Mouse (Mus musculus) thymus, postnatal 10 days (tissue): ENCODE results near the gene Chrnb2.

Experiments used
- DNase-seq, 2 experiments: peaks; one replicate each; pipeline ENCODE4 v3.0.0; 2021; ENCODE audit warnings: low spot score in 2 of 2

Gene Chrnb2

DNA sequence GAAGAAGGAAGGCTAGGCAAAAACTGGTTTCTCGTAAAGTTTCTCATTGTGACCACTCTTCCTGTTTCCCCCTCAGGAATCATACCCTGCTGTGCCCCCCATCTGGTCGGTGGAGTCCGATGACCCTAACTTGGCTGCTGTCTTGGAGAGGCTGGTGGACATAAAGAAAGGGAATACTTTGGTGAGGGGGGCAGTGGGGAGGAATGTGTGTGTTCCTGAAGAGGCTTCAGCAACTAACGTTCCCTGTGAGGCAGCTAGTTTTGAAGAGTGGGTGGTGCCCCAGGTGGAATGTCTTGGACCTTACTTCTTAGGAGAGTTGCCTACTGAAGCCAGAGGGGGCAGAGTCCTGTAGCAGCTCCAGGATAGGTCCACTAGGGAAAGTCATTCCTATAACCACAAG, 11.6 kb upstream of the Chrnb2 start:
- no peak for DNase-seq

DNA sequence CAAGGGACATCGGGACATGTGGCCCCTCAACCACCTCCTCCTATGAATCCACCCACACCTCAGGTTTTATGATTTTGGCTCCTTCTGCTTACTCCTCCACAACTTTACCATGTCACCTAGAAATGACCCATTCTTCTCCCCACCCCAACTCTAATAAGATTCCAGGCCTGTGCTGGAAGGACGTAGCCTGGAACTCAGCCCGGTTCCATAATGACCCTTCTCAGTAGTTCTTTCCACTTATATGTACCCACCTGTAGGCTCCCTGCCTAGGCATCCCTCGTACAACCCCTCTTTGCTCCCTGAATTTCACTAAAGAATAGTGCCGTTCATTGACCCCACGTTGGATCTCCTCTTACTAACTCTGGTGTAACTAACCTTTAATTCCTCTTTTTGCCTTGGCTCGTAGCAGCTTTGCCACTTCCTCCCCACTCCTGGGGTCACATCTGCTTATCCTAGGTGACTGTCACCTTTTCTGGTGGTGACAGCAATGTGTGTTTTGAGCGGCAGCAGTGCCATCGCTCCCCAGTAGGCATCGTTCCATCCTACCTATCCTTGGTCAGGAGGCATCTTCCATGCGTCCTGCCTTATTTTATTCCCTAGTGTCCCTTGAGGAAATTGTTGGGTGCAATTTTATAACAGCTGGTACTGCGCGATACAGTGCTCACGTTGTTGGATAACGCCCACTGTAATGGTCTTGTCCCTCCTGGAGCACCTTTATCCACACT, 10.0 kb upstream of the Chrnb2 start:
- DNase-seq = no peak

DNA sequence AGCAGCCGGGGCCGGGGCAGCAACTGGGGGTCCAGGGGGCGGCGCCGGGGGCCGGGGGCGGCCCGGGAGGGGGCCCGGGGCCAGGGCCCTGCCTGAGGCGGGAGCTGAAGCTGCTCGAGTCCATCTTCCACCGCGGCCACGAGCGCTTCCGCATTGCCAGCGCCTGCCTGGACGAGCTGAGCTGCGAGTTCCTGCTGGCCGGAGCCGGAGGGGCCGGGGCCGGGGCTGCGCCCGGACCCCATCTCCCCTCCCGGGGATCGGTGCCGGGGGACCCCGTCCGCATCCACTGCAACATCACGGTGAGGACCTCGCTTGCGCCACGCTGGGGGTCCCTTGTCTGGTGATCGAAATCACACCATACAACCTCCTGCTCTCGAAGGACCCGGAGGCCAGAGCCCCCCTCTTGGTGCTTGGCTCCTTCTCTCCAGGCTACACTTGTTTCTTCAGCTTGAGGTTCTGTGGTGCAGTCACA, 9.3 kb upstream of the Chrnb2 start:
- peak; percentile 36 to 48 for DNase-seq

DNA sequence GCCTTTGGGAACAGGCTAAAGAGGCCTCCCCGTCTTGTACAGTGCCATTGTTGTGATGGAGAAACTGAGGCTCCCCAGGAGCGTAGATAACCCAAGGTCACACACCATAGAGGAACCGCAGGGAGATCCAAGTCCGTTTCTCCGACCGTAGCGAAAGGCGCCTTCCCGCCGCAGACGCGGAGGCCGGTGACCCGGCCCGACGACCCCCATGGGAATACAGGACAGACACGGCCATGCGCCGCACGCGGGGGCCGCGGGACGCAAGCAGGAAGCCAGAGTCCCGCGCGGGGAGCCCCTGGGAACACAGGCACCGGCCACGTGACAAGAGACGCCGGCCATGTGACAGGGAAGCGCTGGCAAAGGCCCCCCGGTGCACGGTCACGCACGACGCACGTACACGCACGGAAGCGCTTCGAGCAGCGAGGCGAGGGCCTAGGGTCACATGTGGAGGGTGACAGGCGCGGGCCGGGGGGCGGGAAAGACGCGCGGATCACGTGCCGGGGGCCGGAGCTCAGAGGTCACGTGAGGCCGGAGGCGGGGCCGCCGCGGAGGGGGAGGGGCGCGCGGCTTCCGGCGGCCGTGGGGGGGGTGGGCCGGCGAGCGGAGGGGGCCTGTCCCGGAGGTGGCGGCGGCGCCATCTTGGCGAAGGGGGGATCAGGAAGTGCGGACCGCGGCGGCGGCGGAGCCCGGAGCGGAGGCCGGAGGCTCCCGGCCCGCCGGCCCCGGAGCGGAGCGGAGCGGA, 8.7 kb upstream of the Chrnb2 start, which contains the start of gene Ube2q1:
Gene Ube2q1 (plus strand): TSS at position 649 of the 742 bp plus-strand sequence.
- peak; percentile 96 for DNase-seq

DNA sequence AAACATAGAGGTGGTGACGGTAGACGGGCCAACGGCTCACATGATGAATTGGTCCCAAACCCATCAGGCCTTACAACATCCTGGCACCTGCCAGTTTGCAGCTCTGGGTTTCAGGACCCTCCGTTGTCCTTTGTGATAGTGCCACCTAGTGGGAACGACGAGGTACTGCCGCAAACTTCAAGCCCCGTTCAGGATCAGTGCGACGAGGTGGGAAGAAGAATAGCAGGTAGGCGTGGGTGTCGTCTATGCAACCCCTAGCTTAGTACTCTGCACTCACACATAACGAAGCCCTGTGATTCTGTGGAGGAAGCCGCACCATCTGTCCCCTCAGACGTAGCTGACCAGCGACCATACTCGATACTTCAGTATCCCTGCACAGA, 8.1 kb upstream of the Chrnb2 start:
- peak; percentile 86 to 88 for DNase-seq

DNA sequence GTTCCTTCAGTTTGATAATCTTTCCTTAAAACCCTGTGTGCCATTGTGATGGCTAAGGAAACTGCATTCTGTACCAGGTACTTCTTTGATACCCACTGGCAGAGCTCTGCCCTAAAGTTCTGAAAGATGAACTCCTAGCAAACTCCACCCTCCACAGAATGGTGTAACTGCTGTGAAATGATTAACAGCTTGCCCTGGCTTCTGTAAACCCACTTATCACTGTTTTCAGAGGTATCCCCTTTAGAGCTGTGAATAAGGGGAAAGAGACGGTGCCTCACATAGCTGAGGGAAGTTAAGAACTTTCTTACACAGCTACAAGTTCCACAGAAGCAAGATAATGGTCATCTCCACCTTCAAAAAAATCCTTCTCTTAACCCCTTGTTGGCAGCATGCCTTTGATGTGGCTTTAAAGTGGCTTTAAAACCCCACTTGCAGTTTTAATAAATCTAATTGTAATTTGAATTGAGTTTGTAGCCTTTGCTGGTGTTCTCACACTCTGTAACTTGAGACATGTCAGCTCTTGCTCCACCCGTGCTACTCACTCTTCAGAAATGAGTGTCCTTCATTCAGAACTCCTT, 6.1 kb upstream of the Chrnb2 start:
- DNase-seq = no peak

DNA sequence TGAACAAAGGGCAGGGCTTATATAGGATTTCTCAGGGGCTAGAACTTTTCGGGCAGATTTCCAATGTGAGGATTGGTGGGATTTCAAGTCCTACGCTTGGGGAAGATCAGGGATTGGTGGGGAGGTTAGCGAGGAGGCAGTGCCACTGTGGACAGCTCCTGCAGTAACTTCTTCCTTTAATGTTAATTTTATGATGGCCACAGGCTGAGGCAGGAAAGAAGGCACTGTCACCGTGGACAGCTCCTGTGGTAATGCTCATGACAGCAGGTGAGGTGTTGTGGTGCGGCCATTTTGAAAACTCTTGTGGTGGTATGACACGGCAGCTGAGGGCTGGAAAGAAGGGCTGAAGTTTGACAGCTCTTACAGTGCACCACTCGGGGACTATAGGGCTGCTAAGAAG, 5.2 kb upstream of the Chrnb2 start:
- no peak for DNase-seq

DNA sequence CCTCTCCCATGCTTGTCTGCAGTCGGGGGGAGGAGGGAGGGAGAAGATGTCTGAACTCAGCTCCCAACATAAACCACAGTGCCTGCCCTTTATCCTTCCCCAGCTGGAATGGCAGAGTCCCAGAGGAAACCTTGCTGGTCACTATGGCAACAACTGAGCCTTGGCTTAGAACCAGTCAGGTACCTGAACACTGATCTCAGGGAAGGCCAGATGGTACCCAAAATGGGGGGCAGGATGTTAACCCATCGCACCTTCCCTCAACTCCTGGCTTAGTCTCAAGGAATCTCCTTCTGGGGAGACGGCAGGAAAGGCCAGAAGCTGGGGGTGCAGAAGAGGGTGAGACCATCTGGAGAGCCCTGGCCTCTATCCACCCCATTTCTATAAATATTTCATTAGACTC, 4.6 kb downstream of the Chrnb2 start:
- DNase-seq = no peak

DNA sequence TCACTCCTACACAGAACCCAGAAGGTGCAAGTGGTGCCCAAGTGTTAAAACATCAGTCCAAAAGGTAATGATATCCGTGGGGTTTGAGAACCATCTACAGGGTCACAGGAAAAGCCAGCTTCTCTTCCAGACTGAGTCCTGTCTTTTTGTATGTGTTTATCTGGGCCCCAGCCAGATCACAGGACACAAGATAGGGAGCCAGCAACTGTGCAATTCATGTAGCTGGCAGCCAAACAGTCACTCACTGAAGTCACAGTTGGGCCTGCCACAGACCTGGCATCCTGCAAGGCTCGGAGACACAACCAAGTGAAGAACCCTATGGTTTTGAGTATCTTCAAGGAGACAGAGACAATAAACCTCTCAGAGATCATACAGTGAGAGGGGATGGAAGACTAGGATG, 6.6 kb downstream of the Chrnb2 start:
- no peak for DNase-seq

DNA sequence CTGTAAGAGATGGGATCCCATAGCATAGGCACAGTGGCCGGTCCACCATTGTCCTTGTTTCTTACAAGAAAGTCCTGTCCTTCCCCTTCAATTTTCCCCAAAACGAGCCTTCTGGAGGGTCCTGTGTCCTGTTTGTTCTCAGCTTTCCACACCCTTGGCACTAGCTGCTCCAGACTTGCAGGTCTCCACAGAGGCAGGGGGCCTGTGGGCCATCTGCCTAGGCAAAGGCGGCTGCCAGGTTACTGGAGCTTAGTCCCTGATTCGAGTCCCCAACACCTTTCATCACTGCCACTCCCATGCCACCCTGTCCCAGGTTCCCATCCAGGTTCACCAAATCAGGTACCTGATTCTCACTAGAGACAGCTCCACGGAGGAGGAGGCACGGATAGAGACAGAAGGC, 9.1 kb downstream of the Chrnb2 start:
- DNase-seq = no peak

DNA sequence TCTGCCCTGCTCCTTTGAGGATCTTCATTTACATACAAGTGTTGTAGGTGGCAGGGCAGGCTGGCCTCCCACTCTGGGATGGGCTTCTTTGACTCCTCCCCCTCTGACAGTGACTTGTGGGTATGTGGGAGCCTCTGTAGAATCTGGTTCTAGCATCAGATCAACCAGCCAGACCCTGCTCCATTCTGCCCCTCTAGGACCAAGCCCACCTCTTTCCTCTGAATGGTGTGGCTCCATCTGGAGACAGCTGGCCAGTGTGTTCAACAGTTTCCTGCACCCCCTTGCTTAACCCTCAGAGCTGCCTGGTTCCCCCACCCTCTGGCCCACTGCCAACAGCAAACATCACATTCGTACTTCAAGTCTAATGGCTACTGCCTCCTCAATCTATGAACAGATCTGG, 12.1 kb downstream of the Chrnb2 start:
- no peak for DNase-seq

DNA sequence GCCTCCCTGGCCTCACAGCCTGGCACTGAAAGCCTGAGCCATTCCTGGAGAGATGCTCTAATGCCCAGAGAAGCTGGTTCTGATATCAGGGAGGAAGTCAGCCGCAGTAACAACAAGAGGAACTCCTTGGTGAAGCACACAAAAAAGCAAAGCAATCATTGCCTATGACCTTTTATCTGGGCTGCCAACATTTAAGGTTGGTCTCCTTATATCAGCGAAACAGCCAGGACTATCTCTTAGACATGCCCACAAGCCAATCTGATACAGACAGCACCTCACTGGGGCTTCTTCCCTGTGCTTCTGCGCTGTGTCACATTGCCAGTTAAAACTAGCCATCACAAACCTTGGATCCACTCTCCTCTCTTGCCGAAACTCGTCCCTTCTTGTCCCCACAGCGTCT, 25.9 kb downstream of the Chrnb2 start:
- no peak for DNase-seq

DNA sequence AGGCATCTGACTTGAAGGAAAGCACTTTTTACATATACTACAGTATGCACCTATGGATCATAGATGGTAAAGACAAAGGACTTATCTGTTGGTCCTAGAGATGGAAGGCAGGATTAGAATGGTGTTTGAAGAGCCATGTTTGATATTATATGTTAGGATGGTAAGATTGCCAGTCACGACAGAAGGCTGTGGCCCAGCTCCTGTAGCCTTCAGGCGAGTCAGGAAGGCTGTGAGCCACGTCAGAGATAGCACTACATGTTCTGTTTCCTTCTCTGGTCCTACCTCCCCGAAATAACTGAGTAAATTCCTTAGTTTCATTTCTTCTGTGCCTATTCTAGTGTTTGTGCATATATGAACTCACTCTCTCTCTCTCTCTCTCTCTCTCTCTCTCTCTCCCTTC, 32.3 kb downstream of the Chrnb2 start:
- DNase-seq = no peak

DNA sequence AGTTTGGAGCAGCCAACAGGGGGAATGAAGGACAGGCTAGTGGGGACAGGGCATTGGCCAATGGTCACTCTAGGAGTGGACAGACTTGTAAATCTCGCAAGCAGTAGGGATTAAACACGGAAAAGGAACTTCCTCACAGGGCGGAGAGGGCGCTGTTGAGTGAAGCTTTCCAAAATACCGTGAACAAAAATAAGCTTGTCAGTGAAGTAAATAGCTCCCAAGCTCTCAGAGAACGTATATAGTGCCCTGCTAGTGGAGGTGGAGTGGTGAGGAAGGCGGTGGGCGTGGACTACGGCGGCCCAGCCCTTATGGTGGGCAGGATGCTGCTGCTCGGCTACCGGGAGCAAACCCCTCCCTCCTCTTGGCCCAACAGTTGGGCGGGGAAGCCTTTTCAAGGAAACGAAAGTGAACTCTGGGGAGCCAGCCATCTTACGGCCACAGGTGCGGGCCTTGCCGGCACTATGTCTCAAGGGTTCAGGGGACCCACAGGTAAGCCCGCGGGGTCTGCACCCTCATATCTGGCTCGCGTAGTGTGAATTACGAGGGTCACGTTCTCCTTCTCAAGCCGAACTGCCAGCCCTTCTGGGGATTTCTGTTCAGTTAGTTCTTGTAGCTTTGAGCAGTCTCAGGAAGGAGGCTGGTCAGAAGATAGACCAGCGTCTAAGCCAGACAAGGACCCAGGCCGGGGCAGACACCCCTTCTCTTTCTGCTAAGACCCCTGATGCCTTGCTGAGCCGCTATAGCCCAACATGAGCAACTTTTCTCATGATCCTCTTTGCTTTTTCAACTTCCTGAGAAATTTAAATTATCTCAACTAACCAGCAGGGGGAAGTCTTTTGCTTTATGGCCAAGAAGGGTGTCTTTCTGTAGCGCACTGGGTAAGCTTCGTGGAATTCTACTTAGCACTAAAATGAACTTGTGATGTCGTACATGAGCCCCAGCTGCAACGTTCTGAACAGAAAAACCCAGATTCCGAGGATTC, 33.8 kb downstream of the Chrnb2 start:
- DNase-seq = peak; percentile 87 to 90

DNA sequence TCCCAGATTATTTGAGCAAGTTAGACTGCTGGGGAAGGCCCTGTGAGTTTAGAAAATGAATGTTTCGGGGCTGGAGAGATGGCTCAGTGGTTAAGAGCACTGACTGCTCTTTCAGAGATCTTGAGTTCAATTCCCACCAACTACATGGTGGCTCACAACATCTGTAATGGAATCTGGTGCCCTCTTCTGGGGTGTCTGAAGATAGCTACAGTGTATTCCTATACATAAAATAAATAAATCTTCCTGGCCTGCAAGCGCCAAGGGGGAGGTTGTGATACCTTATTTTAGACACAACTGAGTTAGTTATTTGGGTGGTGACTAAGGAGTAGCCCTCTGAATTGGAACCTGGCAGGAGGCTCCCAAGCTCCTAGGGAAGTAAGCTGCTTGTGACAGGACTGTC, 35.6 kb downstream of the Chrnb2 start:
- no peak for DNase-seq

DNA sequence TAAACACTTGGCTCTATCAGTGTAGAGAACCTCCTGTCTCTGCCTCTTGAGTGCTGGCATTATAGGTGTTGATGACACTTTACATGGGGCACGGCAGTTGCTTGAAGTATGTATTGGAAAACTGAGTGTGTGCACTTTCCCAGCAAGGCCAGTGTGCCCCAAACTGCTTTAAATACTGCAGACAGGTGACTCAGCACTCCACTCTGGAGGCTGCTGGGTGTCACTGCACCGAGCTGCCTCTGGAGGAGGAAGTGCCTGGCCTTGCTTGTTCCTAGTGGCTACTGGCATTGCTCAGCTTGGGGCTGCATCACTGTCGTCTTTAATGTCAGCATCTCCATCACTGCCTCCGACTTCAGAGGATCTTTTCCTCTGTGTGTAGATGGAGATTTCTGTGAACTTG, 37.4 kb downstream of the Chrnb2 start:
- DNase-seq = peak; percentile 37 to 61

DNA sequence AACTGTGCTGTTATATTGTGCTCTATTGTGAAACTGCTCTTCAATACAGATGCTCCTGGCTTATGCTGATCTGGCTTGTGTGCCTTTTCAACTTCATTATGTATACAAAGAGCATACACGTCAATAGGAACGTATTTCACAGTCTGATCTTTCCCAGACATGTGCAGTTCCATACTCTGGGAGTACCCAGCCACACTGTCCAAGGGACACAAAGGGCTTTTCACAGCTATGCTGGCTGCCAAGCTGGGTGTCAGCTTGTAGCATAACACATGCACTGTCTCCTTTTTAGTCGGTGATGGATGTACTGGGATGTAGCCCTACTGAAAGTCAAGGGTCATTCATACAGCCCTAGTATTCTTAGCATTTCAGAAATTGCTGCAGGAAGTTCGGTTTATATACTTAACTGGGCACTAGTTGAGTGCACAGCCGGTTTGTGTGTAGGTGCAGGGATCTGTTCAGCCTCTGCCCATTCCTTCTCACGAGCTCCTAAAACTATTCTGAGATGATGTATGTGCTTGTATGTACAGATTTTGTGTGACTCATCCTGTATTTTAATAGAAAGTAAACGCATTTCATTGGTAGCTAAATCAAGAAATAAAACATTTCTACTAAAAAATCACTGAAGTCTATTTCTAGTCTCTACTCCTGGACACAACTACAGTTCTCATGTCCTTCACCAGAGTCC, 40.9 kb downstream of the Chrnb2 start:
- DNase-seq = no peak

DNA sequence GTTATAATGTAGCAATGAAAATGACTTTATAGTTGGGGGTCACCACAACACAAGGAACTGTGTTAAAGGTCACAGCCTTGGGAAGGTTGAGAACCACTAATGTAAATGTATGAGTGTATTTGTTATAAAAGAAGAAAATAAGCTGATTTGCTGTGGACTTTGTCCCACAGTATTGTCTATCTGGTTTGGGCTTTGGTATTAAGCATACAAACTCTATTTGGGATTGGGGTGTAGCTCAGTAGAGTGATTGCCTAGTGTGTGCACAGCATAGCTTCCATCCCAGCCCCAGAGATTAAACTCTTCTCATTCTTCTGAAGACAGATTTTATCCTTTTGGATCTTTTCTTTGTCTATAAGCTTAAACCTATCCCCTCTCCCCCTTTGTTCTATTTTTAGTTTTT, 42.4 kb downstream of the Chrnb2 start:
- DNase-seq = no peak

DNA sequence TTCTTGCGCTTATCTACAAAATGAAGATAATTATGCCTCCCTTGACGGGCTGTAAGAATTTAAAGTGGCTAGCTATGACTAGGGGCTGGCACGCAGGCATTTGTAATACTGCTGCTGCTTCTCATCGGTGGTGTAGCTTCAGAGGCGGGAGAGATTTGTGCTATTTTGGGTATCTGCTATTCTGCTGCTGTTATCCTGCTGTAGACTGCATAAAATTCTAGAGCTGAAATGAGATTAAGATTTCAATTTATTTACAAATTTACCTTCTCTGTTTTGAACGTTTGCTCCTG, 48.5 kb downstream of the Chrnb2 start:
- no peak for DNase-seq

DNA sequence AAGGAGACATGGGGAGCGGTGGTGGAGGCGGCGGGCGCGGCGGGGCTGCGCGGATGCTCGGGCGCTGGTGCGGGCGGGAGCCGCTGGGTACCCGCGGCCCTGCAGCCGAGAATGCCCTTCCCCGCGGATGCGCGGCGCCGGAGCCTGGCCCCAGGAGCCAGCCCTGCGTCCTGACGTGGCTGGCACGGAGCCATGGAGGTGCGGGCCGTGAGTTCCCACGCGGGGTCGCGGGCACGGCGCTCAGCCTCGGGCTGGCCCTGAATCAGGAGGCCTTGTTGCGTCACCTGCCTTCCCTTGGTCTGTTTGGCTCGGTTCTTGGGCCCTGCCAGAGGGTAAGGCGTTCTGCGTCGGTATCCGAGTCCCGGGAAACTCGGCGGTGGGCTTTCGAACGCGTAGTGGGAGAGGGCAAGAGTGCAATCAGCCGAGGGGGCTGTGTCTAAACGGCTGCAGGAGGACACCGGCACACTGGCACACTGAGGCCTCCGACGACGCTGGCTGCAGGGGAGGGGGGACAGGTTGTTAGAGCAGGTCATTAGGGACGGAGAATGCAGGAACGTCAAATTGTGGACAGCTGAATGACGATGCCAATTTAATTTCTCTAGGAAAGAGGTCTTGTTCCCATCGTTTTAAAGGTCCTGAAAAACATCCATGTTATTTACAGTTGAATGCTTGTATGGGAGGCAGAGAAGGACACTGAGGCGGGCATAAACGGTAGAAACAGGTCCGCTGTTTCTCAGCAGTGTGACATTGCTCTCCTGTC, 49.0 kb downstream of the Chrnb2 start:
- peak; percentile 7 to 29 for DNase-seq
